Mouse (Mus musculus) kidney, adult 9 months (tissue): ENCODE measurements at regions not wholly inside any gene's neighbourhood (a gene's known extent, or its start where the extent isn't known, plus 50 kb on each side); places are given as distances from the start of the nearest gene placed in this dataset.

ENCODE experiments used
- DNase-seq: peaks from one replicate; pipeline ENCODE4 v3.0.0; 2022

DNA sequence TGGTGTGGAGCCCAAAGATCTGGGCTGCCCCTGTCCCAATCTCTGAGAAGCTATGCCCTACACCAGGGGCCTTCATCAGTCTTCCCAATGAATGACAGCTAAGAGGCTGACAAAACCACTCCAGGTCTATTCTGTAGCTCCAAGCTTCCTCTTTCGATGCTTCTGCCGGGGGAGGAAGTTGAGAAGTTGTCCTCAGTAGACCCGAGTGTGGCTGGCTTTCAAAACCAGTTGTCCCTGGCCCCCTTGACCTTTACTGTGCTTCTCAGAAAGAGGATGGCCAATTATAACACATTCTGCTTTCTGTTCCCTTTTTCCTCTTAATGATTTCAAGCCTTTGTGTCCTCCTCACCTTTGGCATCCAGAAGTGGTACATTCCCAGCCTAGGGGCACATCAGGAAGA is 101.9 kb upstream of the Ccnd2 start:
- peak; percentile 14 for DNase-seq

DNA sequence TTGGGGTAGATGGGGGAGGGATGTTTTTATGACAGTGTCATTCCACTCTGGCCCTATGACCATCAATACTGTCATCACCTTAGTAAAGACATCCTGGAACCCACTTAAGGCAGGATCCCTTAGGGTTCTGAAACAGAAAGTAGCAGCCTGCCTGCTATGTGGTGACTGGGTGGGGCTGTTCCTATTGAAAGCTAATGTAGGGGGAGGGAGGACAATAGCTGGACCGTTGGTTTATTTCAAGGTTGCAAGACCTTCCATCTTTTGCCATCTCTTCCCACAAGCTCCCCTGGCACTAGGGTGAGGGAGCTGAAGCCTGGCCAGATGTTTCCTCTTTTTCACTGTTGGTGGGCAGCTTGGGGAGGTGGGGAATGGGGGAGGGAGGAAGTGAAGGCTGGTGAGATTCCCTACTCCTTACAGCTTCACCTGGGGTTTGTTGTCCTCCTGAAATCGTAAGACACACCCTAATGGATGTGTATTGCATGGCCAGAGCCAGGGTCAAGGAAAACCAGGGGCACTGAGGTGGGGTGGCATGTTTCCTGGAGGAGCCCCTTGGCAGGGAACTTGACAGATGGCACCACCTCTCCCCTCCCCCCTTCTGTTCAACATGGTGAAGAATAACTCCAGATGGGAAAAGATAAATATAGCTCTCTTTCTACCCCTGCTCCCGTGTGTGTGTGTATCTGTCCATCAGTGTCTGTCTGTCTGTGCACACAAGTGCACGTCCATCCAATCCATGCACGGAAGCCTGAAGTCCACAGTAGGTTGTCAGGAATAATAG is 112.1 kb upstream of the Ccnd2 start:
- no peak for DNase-seq

- DNase-seq, result no peak
These were observed 113.2 kb upstream of the Ccnd2 start for GRCm38 (mm10) chr6:127265063-127265775.

GRCm38 (mm10) chr6:127265901-127266812 is 114.2 kb upstream of the Ccnd2 start:
- DNase-seq, result peak; percentile 85

GRCm38 (mm10) chr6:127266813-127267165 is 114.8 kb upstream of the Ccnd2 start:
- DNase-seq, result peak; percentile 31

- no peak for DNase-seq
These were observed 117.0 kb upstream of the Ccnd2 start for GRCm38 (mm10) chr6:127269021-127269420.

DNA sequence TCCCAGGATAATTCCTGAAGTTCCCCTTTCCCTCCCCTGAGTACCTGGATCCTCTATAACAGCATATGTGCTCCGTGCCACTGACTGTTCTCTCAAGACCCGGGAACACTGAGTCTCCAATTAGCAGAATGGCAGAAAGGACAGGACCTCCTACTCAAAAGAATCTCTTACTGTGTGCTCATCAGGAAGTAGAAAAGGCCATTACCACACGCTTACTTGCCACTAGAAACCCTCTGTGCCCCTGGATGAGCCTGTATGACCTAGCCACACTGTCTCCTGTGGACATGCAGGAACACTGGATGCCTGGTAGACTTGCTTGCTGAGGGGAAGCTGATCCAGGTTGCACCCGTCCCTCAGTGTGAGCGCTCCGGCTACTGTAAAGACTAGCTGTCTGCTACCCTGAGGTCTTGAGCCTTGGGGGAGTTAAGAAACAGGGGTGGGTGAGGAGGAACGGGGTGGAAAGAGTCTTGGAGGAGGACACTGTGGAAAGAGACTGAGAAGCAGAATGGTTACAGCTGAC is 117.6 kb upstream of the Ccnd2 start:
- DNase-seq, result no peak

- no peak for DNase-seq
These were observed 118.8 kb upstream of the Ccnd2 start for GRCm38 (mm10) chr6:127270774-127271173.

DNA sequence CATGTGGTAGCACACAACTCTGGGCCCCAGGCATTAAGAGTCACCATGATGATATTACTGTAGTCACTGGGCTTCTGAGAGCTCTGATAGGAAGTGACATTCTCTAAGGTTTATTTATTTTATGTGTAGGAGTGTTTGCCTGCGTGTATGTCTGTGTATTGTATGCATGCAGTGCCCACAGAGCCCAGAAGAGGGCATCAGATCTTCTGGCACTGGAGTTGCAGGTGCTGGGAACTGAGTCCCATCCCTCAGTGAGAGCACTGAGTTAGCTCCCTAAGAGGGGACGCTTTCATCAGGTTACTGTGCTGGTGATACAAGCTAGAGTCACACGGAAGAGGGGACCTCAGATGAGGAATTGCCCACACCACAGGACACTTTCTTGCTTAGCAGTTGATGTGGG is 119.4 kb upstream of the Ccnd2 start:
- no peak for DNase-seq

- peak; percentile 26 for DNase-seq
These were observed 120.6 kb upstream of the Ccnd2 start for GRCm38 (mm10) chr6:127272630-127273029.

- peak; percentile 11 for DNase-seq
These were observed 122.9 kb upstream of the Ccnd2 start for GRCm38 (mm10) chr6:127274732-127275429.

DNA sequence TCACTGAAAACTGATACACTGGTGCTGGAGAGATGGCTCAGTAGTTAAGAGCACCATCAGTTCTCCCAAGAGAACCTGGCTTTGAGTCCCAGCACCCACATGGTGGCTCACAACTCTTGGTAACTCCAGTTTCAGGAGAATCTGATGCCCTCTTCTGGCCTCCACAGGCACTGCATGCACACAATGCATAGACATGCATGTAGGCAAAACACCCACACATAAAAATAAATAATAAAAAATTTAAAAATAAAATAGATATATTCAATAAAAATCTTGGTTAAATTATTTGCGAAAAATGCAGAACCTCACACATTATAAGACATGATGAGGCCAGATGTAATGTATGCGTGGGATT is 123.4 kb upstream of the Ccnd2 start:
- no peak for DNase-seq

- DNase-seq, result no peak
These were observed 124.4 kb upstream of the Ccnd2 start for GRCm38 (mm10) chr6:127276362-127276761.

GRCm38 (mm10) chr6:127278402-127278801 is 126.4 kb upstream of the Ccnd2 start:
- no peak for DNase-seq

GRCm38 (mm10) chr6:127284226-127284625 is 132.2 kb upstream of the Ccnd2 start:
- DNase-seq, result no peak

- no peak for DNase-seq
These were observed 134.9 kb upstream of the Ccnd2 start for GRCm38 (mm10) chr6:127286681-127287476.

DNA sequence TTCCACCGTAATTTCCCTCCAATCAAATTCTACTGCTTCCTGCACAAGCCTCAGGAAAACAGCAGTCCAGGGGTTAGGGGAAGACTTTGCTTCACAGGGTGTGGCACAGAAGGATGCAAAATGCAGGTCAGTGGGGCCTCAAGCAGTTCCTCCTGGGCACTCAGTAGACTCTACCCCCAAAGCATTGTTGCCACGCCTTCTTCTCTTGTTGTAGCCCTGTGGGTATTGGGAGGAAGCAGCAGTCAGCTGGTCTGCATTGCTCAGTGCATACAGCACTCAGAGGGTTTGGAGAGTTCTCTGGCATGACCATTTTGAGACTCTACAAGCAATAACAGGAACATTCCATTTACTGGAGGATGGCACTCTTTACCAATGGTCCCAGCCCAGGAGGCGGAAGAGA is 137.0 kb upstream of the Ccnd2 start:
- no peak for DNase-seq

- DNase-seq, result no peak
These were observed 139.9 kb upstream of the Ccnd2 start for GRCm38 (mm10) chr6:127291937-127292336.

DNA sequence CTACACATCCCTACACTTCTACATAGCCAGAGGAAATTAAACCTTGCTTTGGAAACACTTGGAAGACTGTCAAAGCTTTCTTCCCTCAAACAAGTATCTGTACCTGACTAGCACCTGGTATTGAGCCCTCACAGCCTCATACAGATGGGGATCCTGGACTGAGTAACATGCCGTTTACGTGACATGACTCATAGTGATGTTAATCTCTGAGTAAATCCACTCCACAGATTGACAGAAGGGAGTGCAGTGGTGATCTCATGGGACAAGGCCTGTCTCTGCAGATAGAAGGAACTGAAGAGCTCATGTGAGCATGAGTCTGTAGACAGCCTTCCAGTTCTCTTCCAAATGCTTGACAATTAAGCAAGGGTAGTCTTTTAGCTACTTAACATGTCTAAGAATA is 141.8 kb upstream of the Ccnd2 start:
- DNase-seq, result no peak

- no peak for DNase-seq
These were observed 146.1 kb upstream of the Ccnd2 start for GRCm38 (mm10) chr6:127298105-127298504.

- DNase-seq, result no peak
These were observed 135.2 kb upstream of the Parp11 start for GRCm38 (mm10) chr6:127311192-127312054.
